In the genomic region with DNA sequence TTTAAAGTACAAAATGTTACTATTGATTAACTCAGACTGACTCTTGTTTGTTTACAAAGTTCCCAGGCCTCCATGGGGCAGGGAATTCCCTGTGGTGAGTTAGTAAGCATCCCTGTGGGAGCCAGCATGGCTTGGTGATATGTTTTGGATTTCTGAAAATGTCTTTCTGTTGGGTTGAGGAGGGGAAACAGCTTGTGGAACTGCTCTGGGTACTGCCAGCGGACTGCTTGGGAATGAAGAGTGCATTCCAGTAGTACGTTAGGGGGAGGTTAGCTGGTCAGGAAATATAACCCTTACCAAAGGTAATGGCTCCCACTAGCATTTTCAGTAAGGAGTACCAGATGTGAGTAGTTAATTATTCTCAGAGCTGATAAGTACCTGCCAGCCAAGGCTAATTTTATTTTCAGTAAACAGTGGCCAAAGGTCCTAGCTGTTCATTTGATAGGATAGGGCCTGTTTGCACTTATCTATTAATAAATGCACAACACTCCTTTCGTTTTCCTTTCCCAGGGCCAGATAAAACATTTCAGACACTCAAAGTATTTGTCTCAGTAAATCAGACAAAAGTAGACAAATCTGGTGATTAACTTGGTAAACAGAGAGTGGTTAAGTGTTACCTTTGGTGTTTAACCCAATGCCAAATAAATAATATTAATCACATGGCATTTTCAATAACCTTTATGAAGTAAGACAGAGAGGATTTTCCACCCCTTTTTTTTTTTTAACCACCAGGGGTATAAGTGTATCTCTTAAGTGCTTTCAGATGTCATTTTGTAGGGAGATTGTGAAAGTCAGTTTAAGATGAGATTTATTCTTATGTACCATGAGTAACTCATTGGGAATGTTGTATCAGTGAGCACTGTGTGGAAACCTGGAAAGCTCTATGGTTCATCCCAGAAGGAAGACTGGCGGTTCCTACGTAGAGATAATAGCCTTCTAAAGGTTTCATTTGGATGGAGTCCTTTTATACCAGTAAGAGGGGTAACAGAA, we compare ENCODE assay signal across 9 mouse cellular contexts.
DNase-seq lines count a peak whose midpoint lies in the region; ATAC-seq and TF ChIP-seq lines count a peak whose summit lies in the region.
"Had no signal": no experiment of that assay in that cellular context is flagged by ENCODE, and none has a peak within 500 bp of the region (broad histone marks: within the 10 kb centered on the region; RNA-seq: fewer than 3 reads in every experiment).

No protein-coding gene starts in this region.

- peaks cover 38% of the 10 kb centered on the region for H3K4me1 ChIP-seq in embryonic facial prominence, embryonic 14.5 days (ENCODE audit: control insufficient read depth, insufficient read depth, low read length)

- intact Hi-C loops in left cerebral cortex, postnatal 36 days (cut with DNase I) = no loop called here

- no peaks in the 10 kb centered on the region for H3K9me3 ChIP-seq in embryonic facial prominence, embryonic 14.5 days (ENCODE audit: control insufficient read depth, low read length)

- no peak overlapping the region for H3K4me3 ChIP-seq in layer of hippocampus, adult 2 months
- H3K4me3 ChIP-seq in embryonic facial prominence, embryonic 14.5 days (ENCODE audit: low read depth, low read length) = no peak overlapping the region
- H3K4me3 ChIP-seq in myocyte = no peak overlapping the region

- H3K9ac ChIP-seq in embryonic facial prominence, embryonic 14.5 days (ENCODE audit: low read depth, low read length) = no peak overlapping the region

- H3K36me3 ChIP-seq in embryonic facial prominence, embryonic 14.5 days (ENCODE audit: control insufficient read depth, insufficient read depth, low read length) = no peaks in the 10 kb centered on the region
- H3K36me3 ChIP-seq in myocyte (ENCODE audit: control insufficient read depth, insufficient read depth) = no peaks in the 10 kb centered on the region

- H3ac ChIP-seq in myocyte (ENCODE audit: control insufficient read depth, insufficient read length) = no peak overlapping the region

- H3K79me2 ChIP-seq in myocyte (ENCODE audit: control insufficient read depth, insufficient read depth) = no peaks in the 10 kb centered on the region

- TF ChIP-seq CTCF in layer of hippocampus, adult 2 months (conservative IDR thresholded peaks at IDR 0.05) = 0 out of 2 replicates have a peak, but pooled peaks have one; percentile 4

- H3K4me2 ChIP-seq in embryonic facial prominence, embryonic 14.5 days (ENCODE audit: low read depth, low read length) = no peak overlapping the region
- peak overlapping the region; percentile 4 for H3K4me2 ChIP-seq in myocyte (ENCODE audit: low read depth)

- H3K27me3 ChIP-seq in embryonic facial prominence, embryonic 14.5 days (replicated peaks; ENCODE audit: control insufficient read depth, insufficient read depth, low read length) = no peaks in the 10 kb centered on the region
- no peaks in the 10 kb centered on the region for H3K27me3 ChIP-seq in myocyte (ENCODE audit: control insufficient read depth, insufficient read depth, insufficient read length)

- TF ChIP-seq POLR2A in myocyte (IDR thresholded peaks at IDR 0.05; ENCODE audit: insufficient read length, low read depth) = no peak

- ATAC-seq in embryonic facial prominence, embryonic 14.5 days (ENCODE audit: low read depth) = no peak

- 38% methylated on average over 5 of the region's 5 CpGs for WGBS in embryonic facial prominence, embryonic 14.5 days

- H3K27ac ChIP-seq in layer of hippocampus, adult 2 months = no peak overlapping the region
- H3K27ac ChIP-seq in embryonic facial prominence, embryonic 14.5 days (replicated peaks; ENCODE audit: low read depth, low read length) = peak overlapping the region; percentile 77

- no peak for DNase-seq in layer of hippocampus, adult 2 months (ENCODE audit: low spot score in 2 of 2)
- DNase-seq in layer of hippocampus, adult 9-11 months = no peak
- DNase-seq in embryonic facial prominence, embryonic 14.5 days (ENCODE audit: low spot score) = peak; percentile 49
- DNase-seq in kidney, adult 9 months = peak; percentile 83
- DNase-seq in left cerebral cortex, postnatal 36 days (ENCODE audit: low spot score in 2 of 2) = no peak
- no peak for DNase-seq in testis, postnatal 14 days (ENCODE audit: low spot score)
- DNase-seq in right cerebral cortex, adult 2 months (ENCODE audit: low spot score in 2 of 2) = no peak
- DNase-seq: spleen, adult 18-20 months had no signal

TF ChIP-seq in myocyte, 11 proteins besides CTCF, POLR2A, EP300 and RAD21:
- TF ChIP-seq SRF (IDR thresholded peaks at IDR 0.05; ENCODE audit: control insufficient read depth, insufficient read length, low read depth) = no peak
- no peak for TF ChIP-seq E2F4 (IDR thresholded peaks at IDR 0.05; ENCODE audit: insufficient read depth)
- no peak for TF ChIP-seq MAX (IDR thresholded peaks at IDR 0.05; ENCODE audit: low read depth)
- TF ChIP-seq CEBPB (IDR thresholded peaks at IDR 0.05; ENCODE audit: insufficient read depth, poor library complexity, severe bottlenecking) = 0 out of 2 replicates have a peak, but pooled peaks have one; percentile 26
TF ChIP-seq in myocyte: peak in this region for 1.

Comparison
In these comparisons a context has a peak if more than half of its experiments do, and no peak if none do; other contexts are left out.
1. DNase-seq: peak in embryonic facial prominence, embryonic 14.5 days (single experiment) and kidney, adult 9 months (single experiment); none in layer of hippocampus, adult 2 months (0 of 2), layer of hippocampus, adult 9-11 months (single experiment), left cerebral cortex, postnatal 36 days (0 of 2), testis, postnatal 14 days (single experiment) and right cerebral cortex, adult 2 months (0 of 2).